Mouse (Mus musculus) CH12.LX (cell line): Measurements from ENCODE around the gene Riox2.

Experiments
- CTCF ChIP-seq, 2 experiments: IDR thresholded peaks in 1 of 2; conservative IDR thresholded peaks in 1 of 2; 2 replicates each; pipeline ENCODE4 v1.5.1; 2011 to 2012; ENCODE audit warnings: low read depth in 2 of 2, low read length in 2 of 2, improper control_type of control experiment in 1 of 2, inconsistent platforms in 1 of 2, mild to moderate bottlenecking in 1 of 2, moderate library complexity in 1 of 2
- E2F4 ChIP-seq: IDR thresholded peaks from 2 replicates; pipeline ENCODE4 v1.6.1; 2011; ENCODE audit warnings: low read depth, low read length, improper control_type of control experiment; ENCODE audit not compliant: insufficient replicate concordance
- ELF1 ChIP-seq: IDR thresholded peaks from 2 replicates; pipeline ENCODE4 v1.6.1; 2014; ENCODE audit warnings: low read depth, mild to moderate bottlenecking, inconsistent platforms, low read length, improper control_type of control experiment
- POLR2A ChIP-seq: IDR thresholded peaks from 2 replicates; pipeline ENCODE4 v1.6.1; 2011; ENCODE audit warnings: low read depth, mild to moderate bottlenecking, improper control_type of control experiment, low read length
- USF1 ChIP-seq: IDR thresholded peaks from 2 replicates; pipeline ENCODE4 v1.6.1; 2014; ENCODE audit warnings: low read depth, mild to moderate bottlenecking, inconsistent platforms, low read length, improper control_type of control experiment
- ZC3H11A ChIP-seq: IDR thresholded peaks from 2 replicates; pipeline ENCODE4 v1.6.1; 2012; ENCODE audit warnings: low read depth, mild to moderate bottlenecking, inconsistent platforms, low read length, improper control_type of control experiment
- ZKSCAN1 ChIP-seq: IDR thresholded peaks from 2 replicates; pipeline ENCODE4 v1.6.1; 2012; ENCODE audit warnings: low read depth, inconsistent platforms, low read length, improper control_type of control experiment, borderline replicate concordance
- ZMIZ1 ChIP-seq: IDR thresholded peaks from 2 replicates; pipeline ENCODE4 v1.6.1; 2012; ENCODE audit warnings: low read depth, mild to moderate bottlenecking, inconsistent platforms, low read length, improper control_type of control experiment

- TF ChIP-seq E2F4 (no peak), CTCF (conservative IDR thresholded peaks at IDR 0.05 in 1 of 2, IDR thresholded peaks at IDR 0.05 in 1 of 2; ENCODE audit: low read depth in 2 of 2, low read length in 2 of 2) (no peak), ELF1 (no peak), USF1 (peak; percentile 54), POLR2A (no peak), ZMIZ1 (no peak), ZKSCAN1 (no peak), ZC3H11A (no peak)
These were observed 69.4 kb downstream of the Riox2 start for GRCm38 (mm10) chr16:59540944-59541343.
